Mouse (Mus musculus): ENCODE results near the gene Taf8.

Gene Taf8

DNA sequence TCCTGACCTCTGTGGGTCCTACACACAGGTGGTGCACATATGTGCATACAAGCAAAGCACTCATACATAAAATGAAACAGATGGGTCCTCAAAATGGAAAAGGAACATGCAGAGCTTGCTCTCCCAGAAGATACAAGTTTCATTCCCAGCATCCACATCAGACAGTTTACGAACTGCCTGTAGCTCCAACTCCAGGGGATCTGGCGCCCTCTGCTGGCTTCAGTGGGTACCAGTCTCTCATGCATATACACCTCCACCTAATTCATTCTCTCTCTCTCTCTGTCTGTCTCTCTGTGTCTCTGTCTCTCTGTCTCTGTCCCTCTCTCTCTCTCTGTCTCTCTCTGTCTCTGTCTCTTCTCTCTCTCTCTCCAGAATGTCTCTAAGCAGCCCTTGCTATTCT, 19.7 kb downstream of the Taf8 start:
- DNase-seq = no peak

DNA sequence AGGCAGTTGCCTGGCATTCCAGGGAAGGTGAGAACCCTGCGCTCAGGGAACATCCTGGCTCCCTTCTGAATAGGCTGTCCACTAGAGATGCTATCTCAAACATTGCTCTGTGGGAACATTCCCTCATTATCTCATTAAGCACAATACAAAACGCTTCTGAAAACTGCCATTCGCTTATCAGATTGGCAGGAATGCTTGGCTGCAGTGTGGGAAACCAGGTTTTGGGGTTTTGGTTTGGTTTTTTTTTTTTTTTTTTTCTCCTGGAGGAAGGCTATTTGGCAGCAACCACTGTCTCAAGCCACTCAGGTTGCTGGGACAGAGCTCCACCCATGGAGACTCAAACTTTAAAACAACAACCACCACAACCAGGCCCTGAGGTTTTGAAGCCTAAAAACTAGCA, 22.2 kb downstream of the Taf8 start:
- no peak for DNase-seq

- DNase-seq = no peak
Observed at GRCm38 (mm10) chr17:47475714-47476113, 26.4 kb downstream of the Taf8 start.

DNA sequence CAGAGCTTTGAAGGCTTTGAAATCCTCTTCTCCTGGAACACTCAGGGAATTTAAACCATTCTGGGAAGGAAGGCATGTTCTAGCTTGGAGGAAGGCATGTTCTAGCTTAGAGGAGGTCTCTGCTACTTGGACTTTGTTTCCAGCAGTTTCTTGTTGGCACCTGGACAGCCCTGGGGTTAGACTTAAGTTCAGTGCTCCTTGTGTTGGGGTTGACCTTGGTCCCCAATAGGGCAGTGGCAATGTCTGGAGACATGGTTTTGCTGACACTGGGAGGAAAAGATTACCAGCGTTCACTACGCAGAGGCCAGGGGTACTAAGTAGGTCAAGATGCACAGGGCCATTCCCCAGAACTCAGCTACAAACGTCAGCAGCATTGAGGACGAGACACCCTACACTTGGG, 26.9 kb downstream of the Taf8 start:
- no peak for DNase-seq

DNA sequence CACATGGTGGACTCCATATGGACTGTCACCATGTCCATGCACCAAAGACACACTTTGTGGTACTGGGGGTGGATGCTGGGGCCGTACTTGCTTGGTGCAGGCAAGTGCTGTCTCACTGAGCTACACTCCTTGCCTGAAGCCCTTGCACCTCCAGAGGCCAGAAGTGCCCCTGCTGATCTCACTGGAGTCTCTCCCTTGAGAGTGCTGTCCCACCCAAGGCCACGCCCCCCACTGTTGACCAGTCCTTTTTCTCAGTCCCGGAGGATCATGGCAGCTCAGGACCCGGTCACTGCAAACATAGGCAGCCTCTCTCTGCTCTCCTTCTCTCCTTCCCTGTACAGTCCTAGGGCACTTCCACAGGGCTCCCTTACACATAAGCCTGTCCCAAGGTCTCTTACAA, 27.8 kb downstream of the Taf8 start:
- no peak for DNase-seq

DNA sequence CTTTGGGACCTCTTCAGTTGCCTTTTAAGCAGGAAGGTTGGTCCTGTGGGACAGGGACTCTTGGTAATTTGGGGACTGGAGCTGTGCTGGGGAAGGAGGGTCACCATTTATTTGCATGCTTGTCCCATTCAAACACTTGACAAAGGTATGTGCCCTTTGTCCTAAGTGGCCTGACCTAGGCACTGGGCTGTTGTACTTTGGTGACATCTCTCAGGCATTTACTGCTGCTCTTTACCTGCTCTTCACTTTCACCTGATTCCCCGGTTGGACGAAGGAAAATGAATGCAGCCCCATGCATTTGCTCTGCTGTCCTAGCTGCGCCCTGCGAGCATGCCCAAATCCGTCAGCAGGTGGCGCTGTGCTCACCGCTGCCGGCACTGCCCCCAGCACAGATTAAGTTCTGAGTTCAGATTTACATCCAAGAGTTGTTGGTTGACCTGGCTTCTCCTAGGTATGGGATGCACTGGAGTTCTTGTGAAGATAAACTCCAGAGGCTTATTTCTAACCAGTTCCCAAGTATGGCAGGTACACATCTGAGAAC, 28.6 kb downstream of the Taf8 start:
- DNase-seq = no peak

DNA sequence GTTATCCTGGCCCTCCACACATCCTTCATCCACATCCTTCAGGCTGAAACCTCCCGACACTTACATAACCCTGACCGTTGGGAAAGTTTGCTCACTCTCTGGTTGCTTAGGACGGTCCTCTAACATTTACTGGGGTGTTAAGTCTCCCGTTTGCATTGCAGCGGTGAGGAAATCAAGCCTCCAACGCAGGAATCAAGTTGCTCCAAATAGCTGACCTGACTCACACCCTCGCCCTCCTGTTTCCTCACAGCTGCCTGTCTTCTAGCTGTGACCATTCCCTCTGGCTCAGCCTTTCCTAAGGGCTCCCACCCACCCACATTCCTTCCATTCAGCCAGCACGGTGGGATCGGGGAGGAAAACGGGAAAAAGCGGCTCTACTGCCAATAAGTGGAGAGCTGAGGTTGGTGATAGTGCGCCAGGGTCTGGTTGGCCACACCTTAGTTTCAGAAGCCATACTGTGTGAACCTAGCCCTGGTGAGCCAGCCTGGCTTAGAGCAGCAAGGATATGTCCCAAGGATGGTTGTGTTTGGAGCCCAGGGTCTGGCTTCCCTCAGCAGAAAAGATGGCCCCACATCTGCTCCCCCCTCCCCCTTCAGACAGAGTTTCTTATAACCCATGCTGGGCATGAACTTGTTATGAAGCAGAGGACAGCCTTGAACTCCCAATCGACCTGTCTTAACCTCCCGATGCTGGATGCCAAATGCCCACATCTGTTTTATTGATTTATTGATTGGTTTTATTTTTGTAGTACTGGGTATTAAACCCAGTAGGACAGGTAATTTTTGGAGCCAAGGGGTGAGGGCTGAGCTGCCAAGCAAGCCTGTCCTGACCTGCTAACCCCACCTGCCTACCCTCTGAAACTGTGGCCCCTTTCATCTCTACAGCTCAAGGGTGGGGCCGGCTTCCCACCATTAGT, 29.4 kb downstream of the Taf8 start:
- no peak for DNase-seq

DNA sequence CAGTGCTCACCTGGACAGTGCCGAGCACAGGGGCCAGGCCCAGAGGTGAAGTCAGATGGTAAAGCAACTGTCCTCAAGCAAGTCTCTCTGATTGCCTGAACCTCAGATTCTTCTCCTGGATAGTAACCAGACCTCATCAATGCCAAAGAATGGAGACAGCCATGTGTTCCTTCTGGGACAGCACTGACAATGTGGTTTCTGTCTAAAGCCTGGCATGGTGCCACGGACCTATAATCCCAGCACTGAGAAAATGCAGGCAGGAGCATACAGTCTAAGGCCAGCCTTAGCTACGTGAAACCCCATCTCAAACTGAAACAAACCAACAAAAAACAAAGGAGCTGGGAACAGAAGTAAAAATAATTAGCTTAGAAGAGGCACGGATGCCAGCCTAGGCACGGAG, 31.4 kb downstream of the Taf8 start:
- DNase-seq = peak; percentile 85

DNA sequence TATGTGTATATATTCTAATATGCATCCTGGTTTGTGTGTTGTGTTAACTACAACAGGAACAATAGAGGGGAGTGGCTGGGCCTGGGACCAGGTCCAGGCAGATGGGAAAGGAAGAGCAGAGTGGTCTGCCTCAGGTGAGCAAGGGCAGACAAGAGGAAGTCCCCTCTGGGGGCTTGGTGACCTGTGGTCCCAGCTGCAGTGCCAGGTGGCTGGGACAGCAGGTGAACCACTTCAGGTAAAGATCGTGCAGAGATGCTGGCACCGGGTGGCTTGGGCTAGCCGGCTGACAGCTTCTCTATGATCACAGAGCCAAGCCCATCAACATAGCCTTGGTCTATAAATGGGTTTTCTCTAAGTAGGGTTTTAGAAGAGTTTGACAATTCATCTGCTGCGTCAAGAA, 32.0 kb downstream of the Taf8 start:
- peak; percentile 86 for DNase-seq

GRCm38 (mm10) chr17:47469642-47470041, 32.5 kb downstream of the Taf8 start:
- peak; percentile 51 for DNase-seq

DNA sequence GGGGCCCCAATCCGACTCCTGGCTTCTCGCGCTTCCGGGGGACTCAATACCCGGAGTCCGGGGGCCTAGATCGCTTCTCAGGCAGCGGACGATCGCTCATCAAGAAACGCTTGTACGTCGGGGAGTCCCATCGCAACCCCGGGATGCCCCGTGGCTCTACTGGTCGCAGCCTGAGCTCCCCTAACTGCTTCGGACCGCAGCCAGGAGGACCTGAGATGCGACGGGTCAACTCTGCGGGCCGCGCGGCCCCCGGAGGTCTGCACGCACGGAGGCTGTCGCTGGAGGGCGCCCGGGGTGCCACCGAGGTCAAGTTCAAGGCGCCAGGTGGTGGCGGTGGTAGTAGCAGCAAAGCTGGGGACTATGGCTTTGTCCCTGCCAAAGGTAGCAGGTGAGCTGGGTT, 33.6 kb downstream of the Taf8 start:
- DNase-seq = peak; percentile 28

- DNase-seq = peak; percentile 29
Observed at GRCm38 (mm10) chr17:47468063-47468462, 34.0 kb downstream of the Taf8 start.

DNA sequence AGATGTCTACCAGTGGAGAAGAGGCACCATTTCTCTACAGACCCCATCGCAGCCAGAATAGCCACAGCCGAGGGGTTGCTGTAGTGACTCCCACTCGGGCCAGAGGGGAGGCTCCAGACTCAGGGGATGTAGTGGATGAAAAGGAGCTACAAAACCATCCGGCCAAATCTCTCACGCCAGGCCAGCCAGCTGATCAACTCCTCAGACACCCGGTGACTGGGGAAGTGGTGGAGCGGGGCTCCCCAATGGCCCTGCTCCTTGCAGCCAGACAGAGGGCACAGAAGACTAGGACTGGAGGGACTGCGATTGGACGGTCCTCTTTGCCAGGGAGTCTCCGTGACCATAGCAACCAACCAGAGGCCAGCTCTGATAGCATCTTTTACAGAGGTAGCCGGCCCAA, 34.4 kb downstream of the Taf8 start:
- DNase-seq = no peak

DNA sequence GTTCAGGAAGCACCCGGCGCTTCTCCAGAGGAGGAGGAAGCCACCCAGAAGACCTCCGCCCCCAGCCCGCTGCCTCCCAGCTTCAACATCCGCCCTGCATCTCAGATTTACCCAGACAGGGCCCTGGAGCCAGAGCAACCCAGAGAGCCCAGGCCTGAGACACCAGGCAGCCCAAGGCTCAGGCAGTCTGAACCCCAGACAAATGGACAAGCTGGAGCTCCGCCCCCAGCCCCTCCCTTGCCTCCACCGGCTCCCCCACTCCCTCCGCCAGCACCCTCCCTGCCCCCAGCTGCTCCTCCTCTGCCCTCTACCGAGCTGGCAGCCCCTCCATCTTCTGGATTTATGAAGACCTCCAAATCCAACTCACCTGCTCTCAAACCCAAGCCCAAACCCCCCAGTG, 35.8 kb downstream of the Taf8 start:
- no peak for DNase-seq

DNA sequence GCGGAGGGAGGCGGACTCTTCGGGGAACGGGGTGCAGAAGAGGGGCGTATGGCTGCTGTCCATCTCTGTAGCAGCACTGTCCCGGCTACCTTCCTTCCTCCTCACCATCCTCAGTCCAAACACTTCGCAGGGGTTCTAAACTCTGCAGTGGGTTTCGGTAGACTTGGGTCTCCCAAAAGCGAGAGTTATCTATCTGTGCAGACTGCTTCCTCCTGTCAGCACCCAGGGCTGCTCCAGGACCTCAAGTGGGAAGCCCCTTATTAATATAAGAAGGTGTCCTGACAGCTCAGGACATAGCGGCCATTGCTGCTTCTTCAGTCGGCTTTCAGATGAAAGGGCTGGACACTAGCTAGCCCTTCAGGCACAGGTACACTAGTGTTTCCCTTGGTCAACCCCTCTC, 37.1 kb downstream of the Taf8 start:
- no peak for DNase-seq

DNA sequence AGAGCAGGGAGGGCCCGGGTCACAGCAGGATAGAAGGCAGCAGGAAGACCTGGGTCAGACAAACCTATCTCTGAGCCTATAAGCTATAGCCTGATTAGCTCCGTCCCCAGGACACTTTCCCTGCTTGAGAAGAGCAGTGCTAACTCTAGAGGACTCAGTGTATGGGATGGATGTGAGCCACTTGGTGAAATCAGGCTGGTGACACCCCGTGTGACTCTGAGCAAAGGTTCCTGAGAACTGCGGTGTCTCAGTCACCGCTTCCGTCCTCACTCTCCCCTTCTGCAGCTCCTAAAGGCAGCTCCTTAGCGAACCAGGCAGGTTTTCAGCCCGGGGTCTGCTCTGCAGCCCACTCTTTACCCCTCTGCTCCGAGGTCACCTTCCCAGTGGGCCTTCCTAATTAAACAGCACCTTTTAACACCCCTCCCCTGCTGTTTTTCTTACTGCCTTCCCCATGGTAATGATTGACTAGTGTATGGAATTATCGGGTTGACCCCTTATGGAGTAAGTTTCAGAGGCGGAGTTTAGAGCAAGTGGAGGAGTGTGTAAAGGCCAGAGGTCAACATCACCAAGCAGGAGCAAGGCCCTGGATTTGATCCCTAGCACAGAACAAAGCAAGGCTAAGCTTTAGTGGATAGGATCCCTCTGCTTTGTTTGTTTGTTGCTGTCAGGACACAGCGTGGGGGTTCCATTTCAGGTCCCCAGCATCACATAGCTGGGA, 37.7 kb downstream of the Taf8 start:
- DNase-seq = no peak

DNA sequence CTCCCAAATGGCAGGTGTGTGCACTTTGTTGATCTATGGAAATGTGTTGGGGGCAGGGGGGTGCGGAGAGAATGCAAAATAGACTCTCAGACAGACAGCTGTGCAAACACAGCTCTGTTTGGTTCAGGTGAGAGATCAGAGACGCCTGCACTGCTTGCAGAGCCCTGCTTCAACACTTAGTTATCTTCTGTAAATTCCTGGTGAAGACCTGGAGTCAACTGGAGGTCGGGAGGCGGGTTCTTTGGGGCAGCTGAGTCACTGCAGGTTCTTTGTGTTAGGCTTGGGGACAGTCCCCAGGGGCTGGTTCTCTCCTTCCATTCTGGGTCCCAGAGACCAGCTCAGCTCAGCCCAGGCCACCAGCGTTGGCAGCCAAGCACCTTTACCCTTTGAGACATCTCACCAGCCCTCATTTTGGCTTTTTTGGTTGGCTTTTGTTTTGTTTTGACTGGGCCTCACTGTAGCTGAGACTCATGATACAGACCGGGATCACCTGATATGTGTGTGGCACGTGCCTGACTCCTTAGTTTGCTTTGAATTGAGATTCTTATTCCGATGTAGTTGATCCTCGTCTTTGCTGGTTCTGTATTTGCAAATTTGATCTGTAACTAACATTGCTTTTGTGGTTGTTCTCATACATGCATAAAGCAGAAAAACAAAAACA, 39.2 kb downstream of the Taf8 start:
- no peak for DNase-seq

DNA sequence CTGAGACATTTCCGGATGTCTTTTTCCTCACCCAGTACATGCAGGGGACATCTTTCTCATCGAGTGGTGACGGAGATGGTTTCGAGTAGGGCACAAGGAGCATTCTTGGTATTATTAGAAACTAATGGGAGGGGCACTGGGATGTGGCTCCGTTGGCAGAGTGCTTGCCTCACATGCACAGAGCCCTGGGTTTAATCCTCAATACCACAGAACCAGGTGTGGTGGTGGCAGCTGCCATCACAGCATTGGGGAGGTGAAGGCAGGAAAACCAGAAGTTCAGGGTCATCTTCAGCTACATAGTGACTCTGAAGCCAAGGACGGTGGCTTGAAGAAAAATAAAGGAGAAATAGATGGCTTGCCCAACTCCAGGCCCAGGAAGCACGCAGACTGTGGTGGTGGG, 39.9 kb downstream of the Taf8 start:
- no peak for DNase-seq

DNA sequence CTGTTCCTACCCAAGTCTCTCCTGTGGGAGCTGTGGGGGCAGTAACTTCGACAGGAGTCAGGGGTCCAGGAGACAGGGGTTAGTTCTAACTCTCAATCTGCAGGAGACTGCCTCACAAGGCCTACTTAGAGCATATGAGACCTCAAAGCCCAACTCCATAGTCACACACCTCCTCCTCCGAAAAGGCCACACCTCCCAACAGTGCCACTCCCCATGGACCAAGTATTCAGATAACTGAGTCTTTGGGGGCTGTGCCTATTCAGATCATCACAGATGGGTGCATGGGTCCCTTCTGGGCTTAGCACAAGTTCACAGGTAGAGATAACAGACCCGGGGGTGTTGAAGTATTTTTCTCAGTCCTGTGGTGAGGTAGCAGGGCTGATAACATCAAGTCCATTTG, 40.4 kb downstream of the Taf8 start:
- DNase-seq = no peak

- DNase-seq = no peak
Observed at GRCm38 (mm10) chr17:47459341-47459919, 42.7 kb downstream of the Taf8 start.

- no peak for DNase-seq
Observed at GRCm38 (mm10) chr17:47458936-47459335, 43.2 kb downstream of the Taf8 start.

GRCm38 (mm10) chr17:47458310-47458709, 43.8 kb downstream of the Taf8 start:
- DNase-seq = no peak

- DNase-seq = no peak
Observed at GRCm38 (mm10) chr17:47454675-47455074, 47.4 kb downstream of the Taf8 start.

Data from cerebellum, adult 11-12 months (tissue).